Mouse (Mus musculus) T-cell, adult 2 months (primary cell): ENCODE data around the gene Ptprr.

Source experiments
- DNase-seq: peaks from one replicate; pipeline ENCODE4 v3.0.0; 2022; ENCODE audit warnings: low spot score

Ptprr gene

GRCm38 (mm10) chr10:116017845-116018479, at the start of gene Ptprr:
Gene Ptprr (plus strand): TSS chr10:116018213.
- DNase-seq = no peak

GRCm38 (mm10) chr10:115976345-115976744, 41.7 kb upstream of the Ptprr start:
- DNase-seq = no peak

- DNase-seq = no peak
Observed at GRCm38 (mm10) chr10:115978992-115979391, 39.0 kb upstream of the Ptprr start.

GRCm38 (mm10) chr10:115980018-115980417, 38.0 kb upstream of the Ptprr start:
- no peak for DNase-seq

- no peak for DNase-seq
Observed at GRCm38 (mm10) chr10:115984308-115984707, 33.7 kb upstream of the Ptprr start.

GRCm38 (mm10) chr10:116001838-116002237, 16.2 kb upstream of the Ptprr start:
- DNase-seq = no peak

GRCm38 (mm10) chr10:116006675-116007074, 11.3 kb upstream of the Ptprr start:
- DNase-seq = no peak

GRCm38 (mm10) chr10:116018480-116018891, 473 bp downstream of the Ptprr start:
- DNase-seq = no peak

GRCm38 (mm10) chr10:116019086-116019860, 1.3 kb downstream of the Ptprr start:
- no peak for DNase-seq

- DNase-seq = no peak
Observed at GRCm38 (mm10) chr10:116021081-116021480, 3.1 kb downstream of the Ptprr start.

- DNase-seq = no peak
Observed at GRCm38 (mm10) chr10:116038150-116038549, 20.1 kb downstream of the Ptprr start.

- no peak for DNase-seq
Observed at GRCm38 (mm10) chr10:116075954-116076353, 57.9 kb downstream of the Ptprr start.

- DNase-seq = no peak
Observed at GRCm38 (mm10) chr10:116078636-116079035, 60.6 kb downstream of the Ptprr start.

- no peak for DNase-seq
Observed at GRCm38 (mm10) chr10:116079396-116079795, 61.4 kb downstream of the Ptprr start.

GRCm38 (mm10) chr10:116080841-116081240, 62.8 kb downstream of the Ptprr start:
- DNase-seq = no peak

- DNase-seq = no peak
Observed at GRCm38 (mm10) chr10:116083965-116084364, 66.0 kb downstream of the Ptprr start.

GRCm38 (mm10) chr10:116096466-116096865, 78.5 kb downstream of the Ptprr start:
- DNase-seq = no peak

GRCm38 (mm10) chr10:116098470-116098869, 80.5 kb downstream of the Ptprr start:
- DNase-seq = no peak

GRCm38 (mm10) chr10:116108176-116108575, 90.2 kb downstream of the Ptprr start:
- no peak for DNase-seq

GRCm38 (mm10) chr10:116108730-116109129, 90.7 kb downstream of the Ptprr start:
- no peak for DNase-seq

GRCm38 (mm10) chr10:116112868-116113267, 94.9 kb downstream of the Ptprr start:
- DNase-seq = no peak

- no peak for DNase-seq
Observed at GRCm38 (mm10) chr10:116113867-116114474, 96.0 kb downstream of the Ptprr start, which contains the start of gene 4933416C03Rik. Gene 4933416C03Rik (minus strand): TSS chr10:116113917.
